Mouse (Mus musculus) midbrain, postnatal 0 days (tissue): ENCODE measurements at regions not wholly inside any gene's neighbourhood (a gene's known extent, or its start where the extent isn't known, plus 50 kb on each side); places are given as distances from the start of the nearest gene placed in this dataset.

Experiments used
- ATAC-seq: fragments of 200-750 bp; cut with Nextera tagmentation; 2 replicates; pipeline ENCODE4 v1.8.0; 2017; ENCODE audit warnings: moderate number of reproducible peaks, mild to moderate bottlenecking, moderate TSS enrichment, moderate library complexity; ENCODE audit not compliant: low FRiP score
- DNase-seq: peaks from one replicate; pipeline ENCODE4 v3.0.0-alpha.2; 2015; ENCODE audit warnings: low spot score
- H3K27ac ChIP-seq: fragments of 300-500 bp; sonication (generic); 2 replicates; pipeline ENCODE4 v1.5.1; 2014; ENCODE audit warnings: low read depth, mild to moderate bottlenecking, low read length, mixed read lengths
- H3K27me3 ChIP-seq: fragments of 300-500 bp; sonication (generic); 2 replicates; pipeline ENCODE4 v1.6.1; 2014; ENCODE audit warnings: low read length, control low read depth, mixed read lengths; ENCODE audit not compliant: insufficient read depth
- H3K36me3 ChIP-seq: fragments of 300-500 bp; sonication (generic); 2 replicates; pipeline ENCODE4 v1.6.1; 2014; ENCODE audit warnings: low read length, control low read depth, mixed read lengths; ENCODE audit not compliant: insufficient read depth
- H3K4me1 ChIP-seq: fragments of 300-500 bp; sonication (generic); 2 replicates; pipeline ENCODE4 v1.6.1; 2014; ENCODE audit warnings: mild to moderate bottlenecking, control low read depth, antibody characterized with exemption, low read length, mixed read lengths; ENCODE audit not compliant: insufficient read depth
- H3K4me2 ChIP-seq: fragments of 300-500 bp; sonication (generic); 2 replicates; pipeline ENCODE4 v1.6.1; 2014; ENCODE audit warnings: low read depth, mild to moderate bottlenecking, low read length, mixed read lengths; ENCODE audit not compliant: poor library complexity, severe bottlenecking
- H3K4me3 ChIP-seq: fragments of 300-500 bp; sonication (generic); 2 replicates; pipeline ENCODE4 v1.5.1; 2014; ENCODE audit warnings: low read depth, mild to moderate bottlenecking, low read length, moderate library complexity
- H3K9ac ChIP-seq: fragments of 300-500 bp; sonication (generic); replicated peaks from 2 replicates; pipeline ENCODE4 v1.6.1; 2014; ENCODE audit warnings: mild to moderate bottlenecking, low read length, moderate library complexity, mixed read lengths; ENCODE audit not compliant: poor library complexity, severe bottlenecking
- H3K9me3 ChIP-seq: fragments of 300-500 bp; sonication (generic); 2 replicates; pipeline ENCODE4 v1.6.1; 2016; ENCODE audit warnings: low read length, control low read depth
- CTCF ChIP-seq: IDR thresholded peaks from 2 replicates; pipeline ENCODE4 v1.5.1; 2016; ENCODE audit warnings: antibody characterized with exemption, mild to moderate bottlenecking
- WGBS: fragments of 180-500 bp; shearing (Covaris S2); extraction: QIAGEN DNeasy Blood & Tissue Kit; methylation state at CpG from one replicate; pipeline ENCODE4 v1.1.7; 2014; 5-methylcytosine and 5-hydroxymethylcytosine counted together

GRCm38 (mm10) chr12:26551168-26551926 lies 82.3 kb downstream of the Cmpk2 start:
- no peak for TF ChIP-seq CTCF

GRCm38 (mm10) chr12:26547466-26547865 lies 78.5 kb downstream of the Cmpk2 start:
- H3K27me3 ChIP-seq, result no peaks in the 10 kb centered on the region
- no peak overlapping the region for H3K9ac ChIP-seq
- 36% methylated on average over 1 of the region's 1 CpGs for WGBS
- no peaks in the 10 kb centered on the region for H3K36me3 ChIP-seq
- H3K4me3 ChIP-seq, result no peak overlapping the region
- DNase-seq (no peak), ATAC-seq (no peak)
- H3K27ac ChIP-seq, result no peak overlapping the region
- no peaks in the 10 kb centered on the region for H3K9me3 ChIP-seq
- no peak for TF ChIP-seq CTCF
- H3K4me1 ChIP-seq, result no peaks in the 10 kb centered on the region; the same call in 1 of the 2 replicates
- no peak overlapping the region for H3K4me2 ChIP-seq

More at GRCm38 (mm10) chr12:26551168-26551926, 82.3 kb downstream of the Cmpk2 start:
- H3K36me3 ChIP-seq, result no peaks in the 10 kb centered on the region
- no peaks in the 10 kb centered on the region for H3K9me3 ChIP-seq
- WGBS, result 29% methylated on average over 10 of the region's 10 CpGs
- H3K4me2 ChIP-seq, result no peak overlapping the region
- no peak overlapping the region for H3K9ac ChIP-seq
- H3K4me1 ChIP-seq, result no peaks in the 10 kb centered on the region; the same call in 1 of the 2 replicates
- ATAC-seq (no peak), DNase-seq (peak; percentile 19)
- no peak overlapping the region for H3K4me3 ChIP-seq
- H3K27ac ChIP-seq, result 0 out of 2 replicates have a peak overlapping the region, but pooled peaks have one; percentile 32
- H3K27me3 ChIP-seq, result no peaks in the 10 kb centered on the region

GRCm38 (mm10) chr12:26546361-26546760 lies 77.4 kb downstream of the Cmpk2 start:
- no peaks in the 10 kb centered on the region for H3K9me3 ChIP-seq

GRCm38 (mm10) chr12:26543463-26543862 lies 74.5 kb downstream of the Cmpk2 start:
- Histone ChIP-seq H3K4me3 (no peak overlapping the region), H3K9me3 (no peaks in the 10 kb centered on the region), H3K27me3 (no peaks in the 10 kb centered on the region), H3K4me1 (no peaks in the 10 kb centered on the region), H3K4me2 (no peak overlapping the region), H3K36me3 (no peaks in the 10 kb centered on the region), H3K9ac (no peak overlapping the region), H3K27ac (no peak overlapping the region)
- ATAC-seq, result no peak
- WGBS, result 79% methylated on average over 1 of the region's 1 CpGs
- TF ChIP-seq CTCF, result no peak
- DNase-seq, result no peak

More at GRCm38 (mm10) chr12:26546361-26546760, 77.4 kb downstream of the Cmpk2 start:
- Histone ChIP-seq H3K27ac (no peak overlapping the region), H3K36me3 (no peaks in the 10 kb centered on the region), H3K9ac (no peak overlapping the region), H3K4me2 (no peak overlapping the region), H3K4me1 (no peaks in the 10 kb centered on the region; the same call in 1 of the 2 replicates), H3K4me3 (no peak overlapping the region), H3K27me3 (no peaks in the 10 kb centered on the region)
- no peak for TF ChIP-seq CTCF
- no peak for ATAC-seq
- 83% methylated on average over 6 of the region's 6 CpGs for WGBS
- no peak for DNase-seq

GRCm38 (mm10) chr12:26542451-26542850 lies 73.4 kb downstream of the Cmpk2 start:
- Histone ChIP-seq H3K9me3 (no peaks in the 10 kb centered on the region), H3K4me2 (no peak overlapping the region), H3K4me1 (no peaks in the 10 kb centered on the region), H3K9ac (no peak overlapping the region), H3K27ac (no peak overlapping the region), H3K4me3 (no peak overlapping the region), H3K36me3 (no peaks in the 10 kb centered on the region), H3K27me3 (no peaks in the 10 kb centered on the region)
- WGBS, result 37% methylated on average over 2 of the region's 2 CpGs
- no peak for TF ChIP-seq CTCF
- no peak for ATAC-seq
- DNase-seq, result no peak

GRCm38 (mm10) chr12:26535261-26535890 lies 66.4 kb downstream of the Cmpk2 start:
- Histone ChIP-seq H3K9ac (no peak overlapping the region), H3K27me3 (no peaks in the 10 kb centered on the region), H3K9me3 (no peaks in the 10 kb centered on the region), H3K36me3 (no peaks in the 10 kb centered on the region), H3K27ac (no peak overlapping the region), H3K4me1 (peaks cover 9% of the 10 kb centered on the region; the same call in 1 of the 2 replicates), H3K4me3 (no peak overlapping the region), H3K4me2 (no peak overlapping the region)
- ATAC-seq (no peak), DNase-seq (peak; percentile 32)
- 59% methylated on average over 9 of the region's 9 CpGs for WGBS
- no peak for TF ChIP-seq CTCF
